Mouse (Mus musculus): ENCODE data around the gene Atg10. TPM values are rescaled to one million over a fixed set of nuclear protein-coding genes. Genes with fewer than 3 reads are reported as not detected.
A peak's percentile ranks its signal among the peaks of the same experiment; 100 is the strongest.

The Atg10 gene
- polyA plus RNA-seq, 1 experiment from 2014 or later: 14.7 TPM

DNA sequence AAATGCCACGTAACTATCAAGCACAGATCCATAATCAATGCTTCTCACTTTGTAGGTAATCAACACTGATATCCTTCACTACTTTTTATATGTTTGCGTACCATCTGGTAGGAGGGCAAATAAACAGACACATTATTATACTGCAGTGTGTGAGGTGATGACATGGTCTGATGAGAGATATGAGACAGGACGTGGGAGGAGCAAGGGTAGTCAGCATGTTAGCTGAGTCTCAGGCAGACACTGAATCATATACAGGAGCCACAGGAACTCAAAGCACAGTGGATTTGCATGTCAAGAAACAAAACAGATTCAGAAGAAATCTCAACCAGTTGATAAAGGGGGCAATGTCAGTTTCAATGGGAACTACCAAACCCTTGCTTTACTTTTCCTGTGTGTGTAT is 185.7 kb downstream of the Atg10 start:
- WGBS: 72% methylated on average over 3 of the region's 3 CpGs
- Histone ChIP-seq H3K4me1 (replicated peaks; ENCODE audit: control insufficient read depth, insufficient read depth, low read length) (peaks cover 3% of the 10 kb centered on the region; the same call in 1 of the 2 replicates), H3K36me3 (ENCODE audit: control insufficient read depth, insufficient read depth, low read length) (no peaks in the 10 kb centered on the region), H3K9me3 (ENCODE audit: control insufficient read depth, low read length) (no peaks in the 10 kb centered on the region), H3K9ac (ENCODE audit: low read length) (no peak overlapping the region), H3K4me3 (ENCODE audit: low read length) (no peak overlapping the region), H3K27me3 (ENCODE audit: control insufficient read depth, insufficient read depth, low read depth, low read length) (no peaks in the 10 kb centered on the region), H3K27ac (ENCODE audit: low read length) (no peak overlapping the region), H3K4me2 (ENCODE audit: low read depth, low read length) (no peak overlapping the region)
- no peak for ATAC-seq (ENCODE audit: low read depth)

DNA sequence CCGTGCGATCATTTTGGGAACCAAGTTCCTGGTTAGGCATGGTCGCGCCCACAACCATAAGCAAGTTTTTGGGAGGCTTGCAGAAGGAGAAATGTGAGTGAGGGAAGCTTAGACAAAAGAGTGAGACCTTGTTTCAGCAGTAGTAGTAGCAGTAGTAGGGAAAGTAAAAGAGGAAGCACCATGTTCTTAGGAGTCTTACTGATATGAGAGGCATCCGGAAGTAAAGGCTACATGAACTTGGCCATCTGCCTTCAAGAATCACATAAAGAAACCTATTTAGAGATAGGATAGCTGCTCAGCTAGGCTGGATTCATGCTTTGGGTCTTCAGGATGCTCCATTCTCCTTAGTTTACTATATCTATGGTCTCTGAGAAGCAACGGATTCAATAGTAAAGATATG is 186.4 kb downstream of the Atg10 start:
- no peaks in the 10 kb centered on the region for H3K36me3 ChIP-seq (ENCODE audit: control insufficient read depth, insufficient read depth, low read length)
- H3K4me2 ChIP-seq (ENCODE audit: low read depth, low read length): no peak overlapping the region
- WGBS: 84% methylated on average over 6 of the region's 6 CpGs
- H3K27ac ChIP-seq (ENCODE audit: low read length): no peak overlapping the region
- H3K4me3 ChIP-seq (ENCODE audit: low read length): no peak overlapping the region
- H3K9me3 ChIP-seq (ENCODE audit: control insufficient read depth, low read length): no peaks in the 10 kb centered on the region
- H3K4me1 ChIP-seq (replicated peaks; ENCODE audit: control insufficient read depth, insufficient read depth, low read length): peaks cover 3% of the 10 kb centered on the region; the same call in 1 of the 2 replicates
- H3K9ac ChIP-seq (ENCODE audit: low read length): no peak overlapping the region
- ATAC-seq (ENCODE audit: low read depth): no peak
- H3K27me3 ChIP-seq (ENCODE audit: control insufficient read depth, insufficient read depth, low read depth, low read length): no peaks in the 10 kb centered on the region

DNA sequence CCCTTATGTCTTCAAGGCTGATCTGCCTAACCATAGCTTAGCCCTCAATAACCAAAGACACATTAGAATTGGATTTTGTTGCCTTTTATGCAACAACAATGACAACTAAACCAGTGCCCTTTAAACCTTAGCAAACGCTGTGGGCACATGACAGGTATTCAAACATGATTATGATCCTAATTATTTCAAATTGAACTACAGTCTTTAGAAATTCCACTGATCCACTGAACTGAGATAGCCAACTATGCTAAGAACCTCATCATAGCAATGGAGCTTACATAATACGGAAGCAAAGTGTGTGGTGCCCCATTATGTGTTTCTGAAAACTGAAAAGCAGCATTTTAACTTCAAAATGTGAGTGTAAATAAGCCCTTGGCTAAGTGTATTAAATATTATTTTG is 191.9 kb downstream of the Atg10 start:
- Histone ChIP-seq H3K36me3 (ENCODE audit: control insufficient read depth, insufficient read depth, low read length) (no peaks in the 10 kb centered on the region), H3K4me3 (ENCODE audit: low read length) (no peak overlapping the region), H3K9ac (ENCODE audit: low read length) (no peak overlapping the region), H3K27me3 (ENCODE audit: control insufficient read depth, insufficient read depth, low read depth, low read length) (no peaks in the 10 kb centered on the region), H3K27ac (ENCODE audit: low read length) (no peak overlapping the region), H3K9me3 (ENCODE audit: control insufficient read depth, low read length) (no peaks in the 10 kb centered on the region), H3K4me2 (ENCODE audit: low read depth, low read length) (no peak overlapping the region), H3K4me1 (replicated peaks; ENCODE audit: control insufficient read depth, insufficient read depth, low read length) (no peaks in the 10 kb centered on the region)
- WGBS: 85% methylated on average over 2 of the region's 2 CpGs
- no peak for ATAC-seq (ENCODE audit: low read depth)

DNA sequence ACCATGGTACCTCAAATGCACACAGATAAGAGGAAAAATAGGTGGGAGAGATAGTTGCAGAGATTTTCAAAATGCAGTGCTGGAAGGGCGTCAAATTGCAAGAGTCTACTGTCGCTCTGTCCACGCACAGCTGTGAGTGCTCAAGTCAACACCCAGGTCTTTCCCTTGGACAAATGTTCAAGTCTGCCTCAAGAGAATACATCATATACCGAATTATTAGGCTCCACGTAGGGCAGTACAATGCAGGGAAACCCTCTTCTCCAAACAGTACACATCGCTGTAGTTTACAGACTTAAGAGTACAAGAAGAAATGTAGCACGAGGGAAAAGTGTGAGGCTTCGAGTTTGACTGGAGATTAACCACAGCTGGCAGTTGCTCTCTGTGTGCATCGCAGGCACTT is 200.3 kb downstream of the Atg10 start:
- WGBS: 55% methylated on average over 9 of the region's 9 CpGs
- H3K4me1 ChIP-seq (replicated peaks; ENCODE audit: control insufficient read depth, insufficient read depth, low read length): no peaks in the 10 kb centered on the region
- H3K9ac ChIP-seq (ENCODE audit: low read length): no peak overlapping the region
- ATAC-seq (ENCODE audit: low read depth): peak; percentile 80; the same call in 1 of the 2 replicates
- H3K27ac ChIP-seq (ENCODE audit: low read length): no peak overlapping the region
- no peaks in the 10 kb centered on the region for H3K9me3 ChIP-seq (ENCODE audit: control insufficient read depth, low read length)
- no peaks in the 10 kb centered on the region for H3K27me3 ChIP-seq (ENCODE audit: control insufficient read depth, insufficient read depth, low read depth, low read length)
- H3K36me3 ChIP-seq (ENCODE audit: control insufficient read depth, insufficient read depth, low read length): no peaks in the 10 kb centered on the region
- H3K4me2 ChIP-seq (ENCODE audit: low read depth, low read length): no peak overlapping the region
- H3K4me3 ChIP-seq (ENCODE audit: low read length): no peak overlapping the region

DNA sequence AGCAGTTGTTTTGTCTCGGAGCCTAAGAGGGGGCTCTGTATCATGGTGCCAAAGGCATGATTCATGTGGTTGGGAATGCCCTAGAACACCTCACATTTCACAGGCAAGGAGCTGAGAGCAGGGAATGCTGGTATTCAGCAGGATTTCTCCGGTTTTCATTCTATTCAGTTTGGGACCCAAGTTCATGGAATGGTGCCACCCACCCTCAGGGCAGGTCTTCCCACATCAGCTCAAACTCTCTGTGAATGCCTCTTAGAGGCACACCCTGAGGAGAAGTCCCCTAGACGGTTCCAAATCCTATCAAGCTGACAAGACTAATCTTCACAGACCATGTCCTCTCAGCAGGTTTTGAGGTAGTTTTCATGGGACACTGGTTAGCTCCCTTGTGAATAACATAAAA is 211.9 kb downstream of the Atg10 start:
- Histone ChIP-seq H3K4me3 (ENCODE audit: low read length) (no peak overlapping the region), H3K9ac (ENCODE audit: low read length) (no peak overlapping the region), H3K36me3 (ENCODE audit: control insufficient read depth, insufficient read depth, low read length) (no peaks in the 10 kb centered on the region), H3K9me3 (ENCODE audit: control insufficient read depth, low read length) (no peaks in the 10 kb centered on the region), H3K4me1 (replicated peaks; ENCODE audit: control insufficient read depth, insufficient read depth, low read length) (no peaks in the 10 kb centered on the region), H3K27me3 (ENCODE audit: control insufficient read depth, insufficient read depth, low read depth, low read length) (no peaks in the 10 kb centered on the region), H3K27ac (ENCODE audit: low read length) (no peak overlapping the region), H3K4me2 (ENCODE audit: low read depth, low read length) (no peak overlapping the region)
- no peak for ATAC-seq (ENCODE audit: low read depth)
- WGBS: 66% methylated on average over 3 of the region's 3 CpGs

DNA sequence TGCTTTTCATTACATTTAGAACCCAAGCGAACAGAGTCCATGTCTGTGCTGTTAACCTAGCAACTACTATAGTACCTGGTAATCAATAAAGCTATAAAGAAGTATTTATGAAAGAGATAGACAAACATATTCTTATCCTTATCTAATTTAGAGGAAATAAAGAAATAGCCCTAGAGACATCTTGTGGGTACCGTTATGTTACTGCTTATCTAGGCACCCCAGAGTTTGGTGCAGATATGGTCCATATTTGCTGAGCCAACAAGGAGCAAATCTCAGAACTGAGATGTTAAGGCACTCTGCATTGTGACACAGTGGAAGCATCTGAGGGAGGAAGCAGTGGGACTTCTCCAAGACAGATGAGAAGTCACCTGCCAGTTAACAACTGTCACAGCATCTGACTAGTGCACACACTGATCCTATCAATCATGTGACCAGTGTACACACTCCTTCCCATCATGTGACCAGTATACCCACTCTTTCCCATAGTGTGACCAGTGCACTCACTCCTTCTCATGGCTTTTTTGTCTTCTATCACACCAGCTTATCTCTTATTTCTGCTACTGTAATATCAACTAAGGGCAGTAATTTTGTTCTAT is 228.6 kb downstream of the Atg10 start:
- no peak overlapping the region for H3K4me2 ChIP-seq (ENCODE audit: low read depth, low read length)
- 69% methylated on average over 2 of the region's 2 CpGs for WGBS

DNA sequence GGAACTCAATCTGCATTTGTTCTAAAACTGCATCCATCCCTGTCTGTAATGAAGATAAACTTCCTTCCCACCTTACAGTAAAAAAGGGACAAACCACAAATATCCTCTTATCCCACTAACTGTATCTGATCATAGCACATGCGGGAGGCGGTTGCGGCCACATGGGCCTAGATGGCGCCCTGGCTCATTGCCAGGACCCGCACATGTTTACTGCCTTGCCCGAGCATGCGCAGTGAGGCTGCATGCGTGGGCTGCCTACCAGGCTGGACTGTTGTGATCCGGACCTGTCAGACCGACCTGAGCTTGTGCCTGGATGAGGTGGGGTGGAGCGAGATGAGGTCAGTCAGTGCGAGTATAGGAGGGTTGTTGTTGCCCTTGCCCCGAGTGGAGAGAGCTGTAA is 230.2 kb downstream of the Atg10 start:
- 74% methylated on average over 13 of the region's 13 CpGs for WGBS

More for the DNA sequence above, 228.6 kb downstream of the Atg10 start:
- H3K9ac ChIP-seq (ENCODE audit: low read length): no peak overlapping the region
- H3K9me3 ChIP-seq (ENCODE audit: control insufficient read depth, low read length): no peaks in the 10 kb centered on the region
- H3K27ac ChIP-seq (ENCODE audit: low read length): no peak overlapping the region
- no peaks in the 10 kb centered on the region for H3K27me3 ChIP-seq (ENCODE audit: control insufficient read depth, insufficient read depth, low read depth, low read length)
- H3K36me3 ChIP-seq (ENCODE audit: control insufficient read depth, insufficient read depth, low read length): no peaks in the 10 kb centered on the region
- no peak overlapping the region for H3K4me3 ChIP-seq (ENCODE audit: low read length)
- no peaks in the 10 kb centered on the region for H3K4me1 ChIP-seq (replicated peaks; ENCODE audit: control insufficient read depth, insufficient read depth, low read length)
- no peak for ATAC-seq (ENCODE audit: low read depth)

DNA sequence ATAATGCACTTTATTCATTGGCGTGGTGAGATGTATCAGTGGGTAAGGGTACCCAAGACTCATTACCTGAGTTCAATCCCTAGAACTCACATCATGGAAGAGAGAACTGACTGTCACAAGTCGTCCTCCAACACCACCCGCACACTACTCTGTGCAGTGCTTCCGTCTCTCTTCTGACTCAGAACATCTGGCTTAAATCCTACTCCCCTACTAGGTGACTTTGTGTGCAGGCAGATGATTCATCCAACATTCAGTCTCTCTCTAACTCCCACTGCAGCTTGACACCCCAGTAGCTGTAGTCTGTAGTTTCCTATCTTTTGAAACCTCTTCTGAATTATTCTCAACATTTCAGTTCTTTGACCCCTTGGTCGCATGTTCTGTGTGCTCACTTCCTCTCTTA is 230.8 kb downstream of the Atg10 start:
- no peaks in the 10 kb centered on the region for H3K27me3 ChIP-seq (ENCODE audit: control insufficient read depth, insufficient read depth, low read depth, low read length)
- ATAC-seq (ENCODE audit: low read depth): no peak
- WGBS: 80% methylated on average over 5 of the region's 5 CpGs
- H3K27ac ChIP-seq (ENCODE audit: low read length): no peak overlapping the region
- H3K9me3 ChIP-seq (ENCODE audit: control insufficient read depth, low read length): no peaks in the 10 kb centered on the region
- H3K36me3 ChIP-seq (ENCODE audit: control insufficient read depth, insufficient read depth, low read length): no peaks in the 10 kb centered on the region
- H3K4me3 ChIP-seq (ENCODE audit: low read length): no peak overlapping the region
- no peak overlapping the region for H3K4me2 ChIP-seq (ENCODE audit: low read depth, low read length)
- no peak overlapping the region for H3K9ac ChIP-seq (ENCODE audit: low read length)
- H3K4me1 ChIP-seq (replicated peaks; ENCODE audit: control insufficient read depth, insufficient read depth, low read length): no peaks in the 10 kb centered on the region

More for the DNA sequence above, 230.2 kb downstream of the Atg10 start:
- H3K27ac ChIP-seq (ENCODE audit: low read length): no peak overlapping the region
- H3K9ac ChIP-seq (ENCODE audit: low read length): no peak overlapping the region
- no peaks in the 10 kb centered on the region for H3K4me1 ChIP-seq (replicated peaks; ENCODE audit: control insufficient read depth, insufficient read depth, low read length)
- H3K4me2 ChIP-seq (ENCODE audit: low read depth, low read length): no peak overlapping the region
- H3K9me3 ChIP-seq (ENCODE audit: control insufficient read depth, low read length): no peaks in the 10 kb centered on the region
- H3K36me3 ChIP-seq (ENCODE audit: control insufficient read depth, insufficient read depth, low read length): no peaks in the 10 kb centered on the region
- H3K27me3 ChIP-seq (ENCODE audit: control insufficient read depth, insufficient read depth, low read depth, low read length): no peaks in the 10 kb centered on the region
- ATAC-seq (ENCODE audit: low read depth): no peak
- H3K4me3 ChIP-seq (ENCODE audit: low read length): no peak overlapping the region

DNA sequence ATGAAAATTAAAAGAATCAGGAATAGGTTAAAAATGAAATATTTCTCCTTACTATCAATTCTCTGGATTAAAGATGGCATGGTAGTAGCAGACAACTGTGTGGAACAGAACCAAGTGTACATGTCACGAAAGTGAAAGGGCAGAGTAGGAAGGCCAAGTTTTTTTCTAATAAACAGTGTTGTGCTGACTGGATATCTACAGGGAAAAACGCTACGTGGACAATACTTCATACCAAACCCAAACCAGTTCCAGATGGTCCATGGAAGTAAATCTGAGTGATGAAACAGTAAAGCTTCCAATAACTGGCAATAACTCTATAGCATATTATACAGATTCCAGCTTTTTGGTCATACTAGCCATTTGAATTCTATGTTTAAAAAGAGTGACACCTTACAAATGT is 235.5 kb downstream of the Atg10 start:
- Histone ChIP-seq H3K27ac (ENCODE audit: low read length) (no peak overlapping the region), H3K27me3 (ENCODE audit: control insufficient read depth, insufficient read depth, low read depth, low read length) (no peaks in the 10 kb centered on the region), H3K9me3 (ENCODE audit: control insufficient read depth, low read length) (no peaks in the 10 kb centered on the region), H3K36me3 (ENCODE audit: control insufficient read depth, insufficient read depth, low read length) (no peaks in the 10 kb centered on the region), H3K9ac (ENCODE audit: low read length) (no peak overlapping the region), H3K4me2 (ENCODE audit: low read depth, low read length) (no peak overlapping the region), H3K4me1 (replicated peaks; ENCODE audit: control insufficient read depth, insufficient read depth, low read length) (no peaks in the 10 kb centered on the region; the same call in 1 of the 2 replicates), H3K4me3 (ENCODE audit: low read length) (no peak overlapping the region)
- WGBS: 70% methylated on average over 3 of the region's 3 CpGs
- no peak for ATAC-seq (ENCODE audit: low read depth)

DNA sequence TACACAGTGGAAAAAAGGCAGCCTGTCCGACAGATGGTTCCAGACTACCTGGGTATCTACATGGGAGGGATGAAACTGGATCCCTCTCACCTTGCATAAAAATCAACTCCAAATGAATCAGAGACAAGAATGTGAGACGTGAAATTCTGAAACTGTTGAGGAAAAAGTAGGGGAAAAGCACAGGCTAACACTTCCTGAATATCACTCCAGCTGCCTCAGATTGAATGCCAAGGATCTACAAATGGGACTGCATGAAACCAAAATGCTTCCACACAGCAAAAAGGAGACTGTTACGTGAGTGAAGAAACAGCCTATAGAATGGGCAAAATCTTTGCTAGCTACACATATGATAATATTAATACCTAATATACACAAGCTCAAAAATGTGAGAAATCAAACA is 238.4 kb downstream of the Atg10 start:
- no peaks in the 10 kb centered on the region for H3K36me3 ChIP-seq (ENCODE audit: control insufficient read depth, insufficient read depth, low read length)
- no peak overlapping the region for H3K4me3 ChIP-seq (ENCODE audit: low read length)
- no peaks in the 10 kb centered on the region for H3K27me3 ChIP-seq (ENCODE audit: control insufficient read depth, insufficient read depth, low read depth, low read length)
- ATAC-seq (ENCODE audit: low read depth): no peak
- H3K9me3 ChIP-seq (ENCODE audit: control insufficient read depth, low read length): no peaks in the 10 kb centered on the region
- no peak overlapping the region for H3K4me2 ChIP-seq (ENCODE audit: low read depth, low read length)
- H3K27ac ChIP-seq (ENCODE audit: low read length): no peak overlapping the region
- WGBS: 82% methylated on average over 3 of the region's 3 CpGs
- no peak overlapping the region for H3K9ac ChIP-seq (ENCODE audit: low read length)
- no peaks in the 10 kb centered on the region; the same call in 1 of the 2 replicates for H3K4me1 ChIP-seq (replicated peaks; ENCODE audit: control insufficient read depth, insufficient read depth, low read length)
